Mouse (Mus musculus) lung, embryonic 14.5 days (tissue): Measurements from ENCODE around the gene Kcnk4. TPM values are rescaled to one million over a fixed set of nuclear protein-coding genes. Genes with fewer than 3 reads are reported as not detected.
"Not testable (repeated sequence)": the region's sequence is repeated elsewhere in the genome, so short reads cannot be mapped to it uniquely, and the experiment has no call there.

Source experiments
- ATAC-seq: fragments of 200-750 bp; cut with Nextera tagmentation; 2 replicates; pipeline ENCODE4 v1.8.0; 2017; ENCODE audit warnings: mild to moderate bottlenecking, moderate TSS enrichment, moderate library complexity; ENCODE audit not compliant: insufficient read depth
- DNase-seq: peaks from one replicate; pipeline ENCODE4 v3.0.0-alpha.2; 2015
- H3K27ac ChIP-seq: fragments of 300-500 bp; sonication (generic); 2 replicates; pipeline ENCODE4 v1.5.1; 2014; ENCODE audit warnings: low read depth, mild to moderate bottlenecking, moderate library complexity
- H3K27me3 ChIP-seq: fragments of 300-500 bp; sonication (generic); 2 replicates; pipeline ENCODE4 v1.6.1; 2014; ENCODE audit warnings: low read length, control low read depth; ENCODE audit not compliant: insufficient read depth
- H3K36me3 ChIP-seq: fragments of 300-500 bp; sonication (generic); 2 replicates; pipeline ENCODE4 v1.6.1; 2014; ENCODE audit warnings: control low read depth; ENCODE audit not compliant: insufficient read depth
- H3K4me1 ChIP-seq: fragments of 300-500 bp; sonication (generic); 2 replicates; pipeline ENCODE4 v1.6.1; 2014; ENCODE audit warnings: antibody characterized with exemption, control low read depth; ENCODE audit not compliant: insufficient read depth
- H3K4me2 ChIP-seq: fragments of 300-500 bp; sonication (generic); 2 replicates; pipeline ENCODE4 v1.6.1; 2014; ENCODE audit warnings: mild to moderate bottlenecking
- H3K4me3 ChIP-seq: fragments of 300-500 bp; sonication (generic); 2 replicates; pipeline ENCODE4 v1.5.1; 2014; ENCODE audit warnings: low read depth, low read length
- H3K9ac ChIP-seq: fragments of 300-500 bp; sonication (generic); 2 replicates; pipeline ENCODE4 v1.6.1; 2014
- H3K9me3 ChIP-seq: fragments of 300-500 bp; sonication (generic); 2 replicates; pipeline ENCODE4 v1.6.1; 2016; ENCODE audit warnings: low read depth, low read length, control low read depth
- CTCF ChIP-seq: IDR thresholded peaks from 2 replicates; pipeline ENCODE4 v1.5.1; 2016; ENCODE audit warnings: antibody characterized with exemption, low read depth
- WGBS: fragments of 180-500 bp; shearing (Covaris S2); extraction: QIAGEN DNeasy Blood & Tissue Kit; methylation state at CpG from one replicate; pipeline ENCODE4 v1.1.7; 2014; 5-methylcytosine and 5-hydroxymethylcytosine counted together
- polyA plus RNA-seq: library from polyadenylated mRNA; unstranded; fragments of >200 nt; fragmentation: Nextera tagmentation; extraction: Ambion mirVana; gene quantifications from 2 replicates; pipeline ENCODE4 v1.2.1, GENCODE M21; 2014

The Kcnk4 gene
- polyA plus RNA-seq, 1 experiment from 2014 or later, result 0.17 TPM

DNA sequence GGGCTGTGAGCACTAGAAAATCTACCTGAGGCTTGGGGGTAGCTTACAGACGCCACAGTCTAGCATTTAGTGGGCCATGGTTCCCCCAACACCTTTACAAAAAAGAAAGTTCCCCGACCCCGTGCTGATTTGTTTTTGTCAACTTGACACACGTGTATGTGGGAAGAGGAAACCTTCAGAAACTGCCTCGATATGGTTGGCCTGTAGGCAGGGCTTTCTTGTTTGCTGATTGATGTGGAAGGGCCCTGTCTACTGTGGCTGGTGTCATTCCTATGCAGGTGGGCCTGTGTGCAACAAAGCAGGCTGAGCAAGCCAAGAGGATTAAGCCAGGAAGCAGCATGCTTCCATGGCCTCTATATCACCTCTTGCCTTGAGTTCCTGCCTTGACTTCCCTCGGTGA lies 21.3 kb downstream of the Kcnk4 start:
- Histone ChIP-seq H3K4me1 (no peaks in the 10 kb centered on the region), H3K27me3 (no peaks in the 10 kb centered on the region), H3K4me3 (no peak overlapping the region), H3K9me3 (no peaks in the 10 kb centered on the region), H3K36me3 (peaks cover 27% of the 10 kb centered on the region), H3K27ac (no peak overlapping the region), H3K4me2 (no peak overlapping the region), H3K9ac (no peak overlapping the region)
- DNase-seq, result no peak
- 73% methylated on average over 6 of the region's 6 CpGs for WGBS
- no peak for TF ChIP-seq CTCF
- no peak for ATAC-seq

DNA sequence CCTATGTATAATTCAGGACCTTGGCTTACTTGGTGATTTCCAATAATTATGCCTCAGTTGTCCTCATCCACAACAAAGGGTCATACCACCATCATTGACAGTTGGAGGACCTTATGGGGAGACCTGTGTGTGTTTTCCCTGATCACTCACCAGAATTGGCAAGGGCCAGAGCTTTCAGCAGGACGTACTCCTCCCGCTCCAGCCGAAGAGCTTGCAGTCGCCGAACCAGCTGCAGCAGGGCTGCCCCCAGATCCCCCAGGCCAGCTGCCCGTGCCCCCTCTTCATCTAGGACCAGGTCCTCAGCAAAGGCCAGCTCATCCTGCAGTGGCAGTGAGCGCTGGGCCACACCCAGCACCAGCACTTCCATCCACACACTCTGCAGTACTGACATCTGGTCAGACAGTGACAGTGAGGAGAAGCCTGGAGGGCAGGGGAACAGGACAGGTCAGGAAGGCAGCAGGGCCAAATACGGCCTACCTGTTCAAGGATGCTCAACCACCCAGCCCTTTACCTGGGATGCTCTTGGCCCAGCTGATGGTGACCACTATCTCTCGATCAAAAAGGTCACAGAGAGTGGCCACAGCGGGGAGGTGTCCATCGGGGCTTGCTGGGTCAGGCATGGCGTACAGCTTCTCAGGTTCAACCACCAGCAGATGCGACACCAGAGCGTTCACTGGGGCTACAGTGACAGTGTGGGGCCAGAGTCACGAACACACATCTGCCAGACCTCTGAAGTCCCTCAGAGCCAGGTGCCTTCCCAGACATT lies 21.9 kb downstream of the Kcnk4 start:
- H3K4me2 ChIP-seq, result no peak overlapping the region
- no peaks in the 10 kb centered on the region for H3K4me1 ChIP-seq
- H3K9me3 ChIP-seq, result no peaks in the 10 kb centered on the region
- H3K9ac ChIP-seq, result no peak overlapping the region
- H3K36me3 ChIP-seq, result peaks cover 27% of the 10 kb centered on the region
- H3K27ac ChIP-seq, result no peak overlapping the region
- H3K27me3 ChIP-seq, result no peaks in the 10 kb centered on the region
- DNase-seq (no peak), ATAC-seq (no peak)
- TF ChIP-seq CTCF, result no peak
- 89% methylated on average over 15 of the region's 15 CpGs for WGBS
- H3K4me3 ChIP-seq, result 0 out of 2 replicates have a peak overlapping the region, but pooled peaks have one; percentile 3

DNA sequence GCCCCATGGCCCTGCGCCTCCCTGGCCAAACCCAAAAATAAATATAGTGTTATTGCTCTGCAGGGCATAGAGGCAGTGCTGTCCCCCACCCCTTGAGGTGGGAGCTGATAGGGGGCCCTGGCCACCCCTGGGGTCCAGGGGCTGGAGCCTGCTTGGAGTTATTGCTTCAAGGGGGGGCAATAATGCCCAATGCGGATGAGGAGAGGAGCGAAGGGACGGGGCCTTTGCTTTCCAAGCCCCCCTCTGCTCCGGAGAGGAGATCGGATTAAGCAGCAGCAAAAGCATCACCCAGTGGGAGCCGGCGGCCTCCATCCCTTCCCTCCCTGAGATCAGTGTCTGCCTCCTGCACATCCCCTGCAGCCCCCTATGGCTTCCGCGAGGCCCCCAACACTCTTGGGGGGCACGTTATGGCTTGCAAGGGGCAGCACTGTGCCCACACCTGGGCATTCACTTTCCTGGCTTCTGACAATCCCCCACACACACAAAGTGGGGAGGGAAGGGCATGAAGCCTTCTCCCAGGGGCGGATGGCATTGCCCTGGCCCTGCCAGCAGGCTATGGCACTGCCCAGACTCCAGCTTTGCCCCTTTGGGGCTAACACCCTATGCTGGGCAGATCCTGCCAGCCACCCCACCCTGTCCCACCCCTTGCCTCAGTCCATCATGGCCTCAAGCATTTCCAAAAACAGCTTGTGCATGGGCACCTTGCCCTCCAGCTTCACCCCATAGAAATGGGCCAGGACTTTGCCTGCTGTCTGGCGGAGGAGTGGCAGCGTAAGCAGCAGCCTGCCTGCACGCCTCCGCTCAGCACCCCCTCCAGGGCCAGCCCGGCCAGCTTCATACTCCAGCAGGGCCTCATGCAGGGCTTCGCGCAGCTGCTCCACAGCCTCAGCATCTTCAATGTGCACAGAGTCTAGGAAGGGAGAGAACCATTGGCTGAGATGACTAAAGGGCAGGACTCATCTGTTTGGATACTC lies 22.9 kb downstream of the Kcnk4 start:
- Histone ChIP-seq H3K4me2 (peak overlapping the region; percentile 86), H3K27ac (no peak overlapping the region), H3K9me3 (no peaks in the 10 kb centered on the region), H3K27me3 (no peaks in the 10 kb centered on the region), H3K4me1 (no peaks in the 10 kb centered on the region), H3K9ac (peak overlapping the region; percentile 36; the same call in 1 of the 2 replicates), H3K36me3 (peaks cover 37% of the 10 kb centered on the region), H3K4me3 (peak overlapping the region; percentile 70)
- 81% methylated on average over 19 of the region's 19 CpGs for WGBS
- no peak for TF ChIP-seq CTCF
- no peak for ATAC-seq
- DNase-seq, result no peak

DNA sequence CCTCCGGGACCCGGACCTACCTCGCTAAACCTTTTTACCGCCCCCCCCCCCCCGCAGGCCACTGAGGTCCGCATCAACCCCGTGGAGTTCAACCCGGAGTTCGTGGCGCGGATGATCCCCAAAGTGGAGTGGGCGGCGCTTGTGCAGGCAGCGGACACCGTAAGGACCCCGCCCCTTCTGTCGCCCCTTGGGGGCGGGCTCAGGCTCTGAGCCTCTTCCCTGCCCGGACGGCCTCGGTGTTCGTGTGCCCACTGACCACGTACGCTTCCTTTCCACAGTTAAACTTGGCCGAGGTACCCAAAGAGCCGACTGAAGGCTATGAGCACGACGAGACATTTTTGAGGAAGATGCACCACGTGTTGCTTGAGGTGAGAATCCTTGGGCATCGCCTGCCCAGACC lies 24.0 kb downstream of the Kcnk4 start:
- peak overlapping the region; percentile 86 for H3K4me2 ChIP-seq
- H3K27ac ChIP-seq, result peak overlapping the region; percentile 99
- ATAC-seq (peak; percentile 40), DNase-seq (peak; percentile 83)
- H3K36me3 ChIP-seq, result peaks cover 47% of the 10 kb centered on the region
- H3K27me3 ChIP-seq, H3K9me3 ChIP-seq, H3K4me1 ChIP-seq: not testable (repeated sequence)
- H3K9ac ChIP-seq, result peak overlapping the region; percentile 65
- peak overlapping the region; percentile 70 for H3K4me3 ChIP-seq
- WGBS, result under 1% methylated on average over 30 of the region's 30 CpGs

DNA sequence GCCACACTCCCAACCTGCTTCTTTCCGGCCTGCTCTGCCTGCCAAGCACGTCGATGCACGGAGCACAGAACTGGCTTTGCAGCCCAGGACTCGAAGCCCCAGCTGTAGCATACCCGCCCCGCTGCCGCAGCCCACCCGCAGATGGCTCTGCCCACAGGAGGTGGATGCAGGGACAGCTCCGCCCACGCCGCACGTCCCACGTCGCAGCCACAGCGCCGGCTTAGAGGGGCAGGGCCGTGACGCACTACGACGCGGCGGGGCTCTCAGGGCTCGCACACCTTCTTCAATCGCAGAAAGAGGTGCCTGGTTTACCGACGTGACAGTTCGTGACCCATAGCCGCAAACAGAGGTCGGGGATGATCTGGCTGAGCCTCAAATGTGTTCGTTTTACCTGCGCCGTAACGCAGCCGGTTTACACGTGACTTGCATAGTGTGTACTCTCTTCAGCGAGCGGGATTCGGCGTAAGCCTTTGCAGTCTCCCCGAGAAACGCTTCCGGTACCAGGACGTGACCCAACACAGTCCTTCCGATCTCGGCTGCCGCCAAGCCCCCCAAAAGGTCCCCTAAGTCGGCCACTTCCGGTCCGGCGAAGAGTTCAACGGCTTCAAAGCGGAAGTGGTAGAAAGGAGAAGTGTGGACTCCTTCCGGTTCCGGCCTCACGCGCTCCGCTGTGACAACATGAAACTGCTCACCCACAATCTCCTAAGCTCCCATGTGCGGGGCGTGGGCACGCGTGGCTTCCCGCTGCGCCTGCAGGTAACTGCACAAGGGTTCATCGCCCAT lies 24.6 kb downstream of the Kcnk4 start, which contains the start of the genes Trmt112 and Prdx5:
Trmt112 (plus strand) TSS at position 192 of the 783 bp plus-strand sequence.
Prdx5 (minus strand) TSS at position 600 of the 783 bp plus-strand sequence.
- H3K4me2 ChIP-seq, result peak within 1 kb of the TSS; percentile 86
- H3K27ac ChIP-seq, result peak within 1 kb of the TSS; percentile 99
- peak within 1 kb of the TSS; percentile 65 for H3K9ac ChIP-seq
- 0 out of 2 replicates have a peak, but pooled peaks have one; percentile 11 for TF ChIP-seq CTCF
- WGBS, result under 1% methylated on average over 65 of the region's 65 CpGs
- H3K4me3 ChIP-seq, result peak within 1 kb of the TSS; percentile 70
- no peaks in the 10 kb centered on the region for H3K9me3 ChIP-seq
- H3K4me1 ChIP-seq, result no peaks in the 10 kb centered on the region
- ATAC-seq, result peak; percentile 93
- H3K27me3 ChIP-seq, result no peaks in the 10 kb centered on the region
- peaks cover 51% of the 10 kb centered on the region for H3K36me3 ChIP-seq
- peak; percentile 97 for DNase-seq

DNA sequence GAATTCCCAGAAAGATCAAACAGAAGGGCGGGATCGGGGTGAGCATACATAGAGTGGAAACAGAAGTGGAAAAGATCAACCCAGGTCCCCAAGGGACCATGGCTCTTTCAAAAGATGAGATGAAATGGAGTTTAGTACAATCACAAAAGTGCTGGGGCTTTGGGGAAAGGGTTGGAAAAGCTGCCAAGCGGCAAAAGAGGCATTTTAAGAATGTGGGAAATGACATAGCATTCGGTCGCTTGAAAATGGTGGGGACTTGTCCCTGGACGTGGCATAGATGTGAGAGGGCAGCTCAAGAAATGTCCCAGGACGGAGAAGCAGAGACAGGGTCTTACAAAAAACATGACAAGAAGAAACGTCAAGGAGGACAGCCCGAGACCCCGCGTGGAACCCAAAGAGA lies 25.3 kb downstream of the Kcnk4 start:
- Histone ChIP-seq H3K9ac (peak overlapping the region; percentile 65), H3K4me3 (peak overlapping the region; percentile 70), H3K36me3 (peaks cover 51% of the 10 kb centered on the region), H3K27me3 (no peaks in the 10 kb centered on the region), H3K27ac (peak overlapping the region; percentile 99), H3K9me3 (no peaks in the 10 kb centered on the region), H3K4me1 (no peaks in the 10 kb centered on the region), H3K4me2 (peak overlapping the region; percentile 86)
- ATAC-seq (no peak), DNase-seq (peak; percentile 54)
- no peak for TF ChIP-seq CTCF
- WGBS, result 4% methylated on average over 11 of the region's 11 CpGs
